Mouse (Mus musculus) ES-Bruce4 (cell line): ENCODE data around the gene Txndc5. TPM values are rescaled to one million over a fixed set of nuclear protein-coding genes. Genes with fewer than 3 reads are reported as not detected.

Experiments used
- H3K27ac ChIP-seq: 2 replicates; pipeline ENCODE4 v1.5.1; 2012; ENCODE audit warnings: low read length, inconsistent platforms; ENCODE audit not compliant: insufficient read depth
- H3K27me3 ChIP-seq: 2 replicates; pipeline ENCODE4 v1.6.1; 2012; ENCODE audit warnings: mild to moderate bottlenecking, low read length, inconsistent platforms; ENCODE audit not compliant: control insufficient read depth, poor library complexity, insufficient read depth, severe bottlenecking
- H3K36me3 ChIP-seq: 2 replicates; pipeline ENCODE4 v1.6.1; 2012; ENCODE audit warnings: inconsistent platforms, mild to moderate bottlenecking, low read length, moderate library complexity; ENCODE audit not compliant: control insufficient read depth, poor library complexity, insufficient read depth, severe bottlenecking
- H3K4me1 ChIP-seq: one replicate; pipeline ENCODE4 v1.8.1; 2011; ENCODE audit warnings: low read length; ENCODE audit not compliant: control insufficient read depth, insufficient read depth
- H3K4me3 ChIP-seq: 2 replicates; pipeline ENCODE4 v1.5.1; 2011; ENCODE audit warnings: low read depth, mild to moderate bottlenecking, low read length
- H3K9ac ChIP-seq: 2 replicates; pipeline ENCODE4 v1.6.1; 2012; ENCODE audit warnings: low read depth, mild to moderate bottlenecking, inconsistent platforms; ENCODE audit not compliant: poor library complexity, severe bottlenecking
- H3K9me3 ChIP-seq: replicated peaks from 2 replicates; pipeline ENCODE4 v1.6.1; 2012; ENCODE audit warnings: mild to moderate bottlenecking, low read length, inconsistent platforms; ENCODE audit not compliant: control insufficient read depth, poor library complexity, insufficient read depth, severe bottlenecking
- CTCF ChIP-seq: IDR thresholded peaks from one replicate; pipeline ENCODE4 v1.8.1; 2011; ENCODE audit warnings: low read depth, low read length
- EP300 ChIP-seq: IDR thresholded peaks from 2 replicates; pipeline ENCODE4 v1.6.1; 2011; ENCODE audit warnings: low read depth, low read length; ENCODE audit not compliant: insufficient read depth
- POLR2A ChIP-seq: IDR thresholded peaks from one replicate; pipeline ENCODE4 v1.8.1; 2011; ENCODE audit warnings: low read length; ENCODE audit not compliant: insufficient read depth
- polyA plus RNA-seq: library from polyadenylated mRNA; stranded (reverse); fragments of >200 nt; gene quantifications from 2 replicates; pipeline ENCODE4 v1.2.4, GENCODE M21; 2011; ENCODE audit warnings: low read depth; ENCODE audit not compliant: missing spikeins, insufficient read depth, insufficient read length

Gene Txndc5
- polyA plus RNA-seq, 1 experiment = 109 TPM

GRCm38 (mm10) chr13:38522056-38522654 lies 6.5 kb downstream of the Txndc5 start:
- peaks cover 44% of the 10 kb centered on the region for H3K36me3 ChIP-seq
- H3K27me3 ChIP-seq = no peaks in the 10 kb centered on the region
- TF ChIP-seq POLR2A (no peak), CTCF (no peak), EP300 (no peak)
- peaks cover 4% of the 10 kb centered on the region for H3K4me1 ChIP-seq
- H3K27ac ChIP-seq = no peak overlapping the region
- H3K9ac ChIP-seq = no peak overlapping the region
- no peak overlapping the region for H3K4me3 ChIP-seq
- no peaks in the 10 kb centered on the region for H3K9me3 ChIP-seq

GRCm38 (mm10) chr13:38520299-38520698 lies 8.3 kb downstream of the Txndc5 start:
- no peak overlapping the region for H3K9ac ChIP-seq
- H3K9me3 ChIP-seq = no peaks in the 10 kb centered on the region
- H3K27me3 ChIP-seq = no peaks in the 10 kb centered on the region
- TF ChIP-seq EP300 (no peak), CTCF (no peak), POLR2A (no peak)
- H3K27ac ChIP-seq = no peak overlapping the region
- no peaks in the 10 kb centered on the region for H3K4me1 ChIP-seq
- peaks cover 47% of the 10 kb centered on the region for H3K36me3 ChIP-seq
- no peak overlapping the region for H3K4me3 ChIP-seq

DNA sequence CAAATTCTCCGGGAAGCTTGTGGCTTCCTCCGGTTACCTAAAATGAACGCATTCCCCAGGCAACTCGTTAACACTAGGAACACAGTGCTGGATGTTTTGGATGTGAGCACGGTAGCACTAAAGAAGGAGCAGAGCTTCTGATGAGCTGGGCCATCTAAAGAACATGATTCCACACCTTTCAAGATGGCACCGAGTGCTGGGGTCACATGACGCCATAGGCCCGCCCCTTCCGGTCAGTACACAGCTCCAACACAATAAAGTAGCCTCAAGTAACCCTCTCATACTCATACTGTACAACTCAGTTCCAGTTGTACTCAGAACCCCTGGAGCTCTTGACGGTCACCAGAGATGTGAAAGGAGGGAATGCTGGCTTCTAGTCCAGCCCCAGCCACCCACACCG lies 12.0 kb downstream of the Txndc5 start:
- no peaks in the 10 kb centered on the region for H3K27me3 ChIP-seq
- no peaks in the 10 kb centered on the region for H3K9me3 ChIP-seq
- peaks cover 2% of the 10 kb centered on the region for H3K4me1 ChIP-seq
- no peak for TF ChIP-seq POLR2A
- no peak for TF ChIP-seq EP300
- no peak for TF ChIP-seq CTCF
- peaks cover 43% of the 10 kb centered on the region for H3K36me3 ChIP-seq
- no peak overlapping the region for H3K4me3 ChIP-seq
- no peak overlapping the region for H3K27ac ChIP-seq
- no peak overlapping the region for H3K9ac ChIP-seq

DNA sequence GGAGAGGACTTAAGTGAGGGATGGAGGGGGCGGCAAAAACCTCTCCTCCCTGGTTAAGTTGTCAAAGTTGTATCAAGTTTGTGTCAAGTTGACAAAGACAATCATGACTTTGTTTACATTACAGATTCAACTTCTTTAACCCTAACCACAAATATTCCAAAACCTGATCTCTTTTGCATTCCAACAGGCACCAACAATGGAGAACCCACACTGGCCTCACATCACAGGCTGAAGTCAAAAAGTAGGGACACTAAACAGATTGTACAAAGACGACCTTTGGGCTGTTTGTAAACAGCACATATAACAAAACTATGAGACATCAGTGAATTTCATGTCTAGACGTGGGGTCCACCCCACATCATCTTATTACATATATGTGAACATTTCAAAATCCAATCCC lies 12.8 kb downstream of the Txndc5 start:
- Histone ChIP-seq H3K27ac (no peak overlapping the region), H3K4me1 (peaks cover 2% of the 10 kb centered on the region), H3K36me3 (peaks cover 38% of the 10 kb centered on the region), H3K4me3 (no peak overlapping the region), H3K27me3 (no peaks in the 10 kb centered on the region), H3K9ac (no peak overlapping the region), H3K9me3 (no peaks in the 10 kb centered on the region)
- TF ChIP-seq CTCF (no peak), POLR2A (no peak), EP300 (no peak)

DNA sequence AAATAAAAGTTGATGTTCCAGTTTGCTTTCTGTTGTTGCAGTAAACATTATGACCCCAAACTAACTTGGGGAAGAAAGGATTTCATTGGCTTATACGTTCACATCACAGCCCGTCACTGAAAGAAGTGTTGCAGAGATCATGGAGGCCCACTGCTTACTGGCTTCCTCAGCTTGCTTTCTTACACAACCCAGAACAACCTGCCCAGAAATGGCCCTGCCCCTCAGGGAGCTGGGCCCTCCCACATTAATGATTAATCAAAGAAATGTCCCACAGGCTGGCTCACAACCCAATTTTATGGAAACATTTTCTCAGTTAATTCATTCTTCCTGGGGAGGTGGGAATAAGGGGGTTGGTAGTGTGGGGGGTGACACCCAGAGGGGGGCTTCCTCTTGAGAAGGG lies 13.2 kb downstream of the Txndc5 start:
- peaks cover 2% of the 10 kb centered on the region for H3K4me1 ChIP-seq
- H3K36me3 ChIP-seq = peaks cover 38% of the 10 kb centered on the region
- H3K9ac ChIP-seq = no peak overlapping the region
- H3K27me3 ChIP-seq = no peaks in the 10 kb centered on the region
- no peaks in the 10 kb centered on the region for H3K9me3 ChIP-seq
- no peak overlapping the region for H3K27ac ChIP-seq
- no peak overlapping the region for H3K4me3 ChIP-seq
- TF ChIP-seq POLR2A (no peak), CTCF (no peak), EP300 (no peak)

GRCm38 (mm10) chr13:38513921-38514320 lies 14.7 kb downstream of the Txndc5 start:
- H3K27me3 ChIP-seq = no peaks in the 10 kb centered on the region
- H3K27ac ChIP-seq = no peak overlapping the region
- H3K4me3 ChIP-seq = no peak overlapping the region
- peaks cover 30% of the 10 kb centered on the region for H3K36me3 ChIP-seq
- H3K9ac ChIP-seq = no peak overlapping the region
- peaks cover 2% of the 10 kb centered on the region for H3K4me1 ChIP-seq
- TF ChIP-seq EP300 (no peak), CTCF (no peak), POLR2A (no peak)
- H3K9me3 ChIP-seq = no peaks in the 10 kb centered on the region
